In genomic region chr13:118572555-118572954, GRCm38 (mm10) we compare ENCODE assay signal across 29 mouse cellular contexts.
DNase-seq lines count a peak whose midpoint lies in the region; ATAC-seq lines count a peak whose summit lies in the region.
"Had no signal": no experiment of that assay in that cellular context is flagged by ENCODE, and none has a peak within 500 bp of the region (broad histone marks: within the 10 kb centered on the region; RNA-seq: fewer than 3 reads in every experiment).

No protein-coding gene starts in this region.

- no peak overlapping the region for H3K9ac ChIP-seq in forebrain, embryonic 14.5 days (ENCODE audit: low read length)
- no peak overlapping the region for H3K9ac ChIP-seq in forebrain, embryonic 15.5 days (replicated peaks)
- no peak overlapping the region for H3K9ac ChIP-seq in embryonic facial prominence, embryonic 11.5 days (replicated peaks; ENCODE audit: low read length)
- H3K9ac ChIP-seq: embryonic facial prominence, embryonic 12.5 days; heart, embryonic 13.5 days; hindbrain, embryonic 15.5 days; intestine, embryonic 15.5 days; limb, embryonic 13.5 days; midbrain, embryonic 12.5 days; neural tube, embryonic 13.5 days had no signal

- no peaks in the 10 kb centered on the region for H3K4me1 ChIP-seq in forebrain, embryonic 14.5 days (ENCODE audit: control insufficient read depth, insufficient read depth, low read length)
- no peaks in the 10 kb centered on the region for H3K4me1 ChIP-seq in forebrain, embryonic 15.5 days
- H3K4me1 ChIP-seq in embryonic facial prominence, embryonic 11.5 days (ENCODE audit: control insufficient read depth, insufficient read depth, low read length), result no peaks in the 10 kb centered on the region
- H3K4me1 ChIP-seq: embryonic facial prominence, embryonic 12.5 days; heart, embryonic 13.5 days; hindbrain, embryonic 15.5 days; intestine, embryonic 15.5 days; midbrain, embryonic 12.5 days; neural tube, embryonic 13.5 days had no signal

- no peak for ATAC-seq in forebrain, embryonic 14.5 days
- ATAC-seq in forebrain, embryonic 15.5 days (replicated peaks), result no peak
- ATAC-seq in embryonic facial prominence, embryonic 11.5 days (replicated peaks; ENCODE audit: insufficient number of reproducible peaks, low FRiP score, low TSS enrichment, low read depth), result peak; percentile 72
- ATAC-seq in frontal cortex, adult (ENCODE audit: low TSS enrichment), result no peak
- ATAC-seq: intestine, embryonic 15.5 days; Patski had no signal

- 3% methylated on average over 1 of the region's 1 CpGs for WGBS in forebrain, embryonic 14.5 days
- 0% methylated on average over 1 of the region's 1 CpGs for WGBS in forebrain, embryonic 15.5 days
- WGBS in embryonic facial prominence, embryonic 11.5 days, result 6% methylated on average over 1 of the region's 1 CpGs

- no peak overlapping the region for H3K4me3 ChIP-seq in forebrain, embryonic 14.5 days (ENCODE audit: low read depth, low read length)
- no peak overlapping the region for H3K4me3 ChIP-seq in forebrain, embryonic 15.5 days
- no peak overlapping the region for H3K4me3 ChIP-seq in embryonic facial prominence, embryonic 11.5 days (ENCODE audit: low read depth, low read length)
- H3K4me3 ChIP-seq: embryonic facial prominence, embryonic 12.5 days; heart, embryonic 13.5 days; hindbrain, embryonic 15.5 days; intestine, embryonic 15.5 days; limb, embryonic 13.5 days; midbrain, embryonic 12.5 days; neural tube, embryonic 13.5 days had no signal

- no peaks in the 10 kb centered on the region for H3K27me3 ChIP-seq in forebrain, embryonic 14.5 days (replicated peaks; ENCODE audit: control insufficient read depth, insufficient read depth, low read length)
- no peaks in the 10 kb centered on the region for H3K27me3 ChIP-seq in forebrain, embryonic 15.5 days
- H3K27me3 ChIP-seq in embryonic facial prominence, embryonic 11.5 days (ENCODE audit: control insufficient read depth, insufficient read depth, low read length), result no peaks in the 10 kb centered on the region
- H3K27me3 ChIP-seq: CH12.LX; embryonic facial prominence, embryonic 12.5 days; heart, embryonic 13.5 days; hindbrain, embryonic 15.5 days; intestine, embryonic 15.5 days; limb, embryonic 13.5 days; midbrain, embryonic 12.5 days; neural tube, embryonic 13.5 days; Patski had no signal

- no peak overlapping the region for H3K27ac ChIP-seq in forebrain, embryonic 14.5 days (ENCODE audit: low read depth, low read length)
- no peak overlapping the region for H3K27ac ChIP-seq in forebrain, embryonic 15.5 days (replicated peaks)
- H3K27ac ChIP-seq in embryonic facial prominence, embryonic 11.5 days (replicated peaks; ENCODE audit: low read depth, low read length), result no peak overlapping the region
- H3K27ac ChIP-seq: embryonic facial prominence, embryonic 12.5 days; heart, embryonic 13.5 days; hindbrain, embryonic 15.5 days; intestine, embryonic 15.5 days; kidney, postnatal 0 days; limb, embryonic 13.5 days; midbrain, embryonic 12.5 days; neural tube, embryonic 13.5 days had no signal

- DNase-seq in cerebellum, postnatal 10 days, result peak; percentile 64 to 74
- no peak for DNase-seq in cerebellum, postnatal 36 days
- peak; percentile 15 for DNase-seq in forebrain, embryonic 14.5 days (ENCODE audit: low spot score)
- DNase-seq in embryo, embryonic 10 days (ENCODE audit: low spot score), result peak; percentile 39
- DNase-seq in embryonic facial prominence, embryonic 11.5 days (ENCODE audit: low spot score), result peak; percentile 44
- DNase-seq in kidney, postnatal 14 days, result no peak
- DNase-seq: adrenal gland, postnatal 14 days; cerebellum, adult 11-12 months; cerebellum, adult 9-11 months; gastrocnemius, postnatal 10 days; heart, postnatal 10 days; kidney, adult 2 months; layer of hippocampus, adult 9-11 months; lung, postnatal 36 days; right cerebral cortex, postnatal 14 days; thymus, postnatal 4 days had no signal

- H3K9me3 ChIP-seq in forebrain, embryonic 14.5 days (replicated peaks; ENCODE audit: control insufficient read depth, low read length), result no peaks in the 10 kb centered on the region
- no peaks in the 10 kb centered on the region for H3K9me3 ChIP-seq in forebrain, embryonic 15.5 days
- no peaks in the 10 kb centered on the region for H3K9me3 ChIP-seq in embryonic facial prominence, embryonic 11.5 days (replicated peaks; ENCODE audit: control insufficient read depth, low read length)
- H3K9me3 ChIP-seq: embryonic facial prominence, embryonic 12.5 days; heart, embryonic 13.5 days; hindbrain, embryonic 15.5 days; intestine, embryonic 15.5 days; limb, embryonic 13.5 days; midbrain, embryonic 12.5 days; neural tube, embryonic 13.5 days had no signal

- no peaks in the 10 kb centered on the region for H3K36me3 ChIP-seq in forebrain, embryonic 14.5 days (ENCODE audit: control insufficient read depth, insufficient read depth, low read length)
- no peaks in the 10 kb centered on the region for H3K36me3 ChIP-seq in forebrain, embryonic 15.5 days
- H3K36me3 ChIP-seq in embryonic facial prominence, embryonic 11.5 days (replicated peaks; ENCODE audit: control insufficient read depth, insufficient read depth, low read depth, low read length), result no peaks in the 10 kb centered on the region
- H3K36me3 ChIP-seq: embryonic facial prominence, embryonic 12.5 days; heart, embryonic 13.5 days; hindbrain, embryonic 15.5 days; intestine, embryonic 15.5 days; limb, embryonic 13.5 days; midbrain, embryonic 12.5 days; neural tube, embryonic 13.5 days had no signal

- no peak overlapping the region for H3K4me2 ChIP-seq in forebrain, embryonic 14.5 days (ENCODE audit: low read length)
- no peak overlapping the region for H3K4me2 ChIP-seq in forebrain, embryonic 15.5 days (replicated peaks)
- no peak overlapping the region for H3K4me2 ChIP-seq in embryonic facial prominence, embryonic 11.5 days (ENCODE audit: low read depth, low read length)
- H3K4me2 ChIP-seq: embryonic facial prominence, embryonic 12.5 days; heart, embryonic 13.5 days; hindbrain, embryonic 15.5 days; intestine, embryonic 15.5 days; limb, embryonic 13.5 days; liver, embryonic 11.5 days; midbrain, embryonic 12.5 days; neural tube, embryonic 13.5 days had no signal

Comparison
In these comparisons a context has a peak if more than half of its experiments do, and no peak if none do; other contexts are left out.
1. DNase-seq: peak in cerebellum, postnatal 10 days (2 of 2), forebrain, embryonic 14.5 days (single experiment), embryo, embryonic 10 days (single experiment) and embryonic facial prominence, embryonic 11.5 days (single experiment); none in cerebellum, postnatal 36 days (0 of 2) and kidney, postnatal 14 days (single experiment).